Mouse (Mus musculus): ENCODE results near the gene Haao.

- TF ChIP-seq CTCF (IDR thresholded peaks at IDR 0.05; ENCODE audit: insufficient read depth, low read depth, low read length) (no peak), POLR2A (IDR thresholded peaks at IDR 0.05; ENCODE audit: insufficient read depth, low read depth, low read length) (no peak)
These were observed 22.6 kb upstream of the Haao start for GRCm38 (mm10) chr17:83870385-83870784.

Measured in olfactory bulb, adult 2 months (tissue).